8 mouse cellular contexts compared by ENCODE assay signal in the genomic region with DNA sequence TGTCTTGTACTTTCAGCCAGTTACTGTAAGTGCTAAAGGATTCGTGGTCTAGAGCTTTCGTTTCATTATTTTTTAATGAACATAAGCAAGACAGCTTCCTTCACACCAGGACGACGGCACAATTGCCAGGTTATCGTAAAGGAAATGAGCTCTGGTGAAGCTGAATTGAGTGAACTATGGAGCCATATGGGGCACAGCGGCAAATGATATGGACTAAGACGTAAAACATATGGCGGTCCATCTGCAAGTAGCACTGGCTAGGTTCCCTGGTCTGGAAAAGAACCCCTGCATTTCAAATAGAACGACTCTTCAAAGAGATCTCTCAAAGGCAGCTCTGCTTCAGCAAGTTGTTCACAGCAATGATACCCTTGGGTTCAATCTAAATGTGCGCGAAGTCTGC. TPM values are rescaled to one million over a fixed set of nuclear protein-coding genes. Genes with fewer than 3 reads are reported as not detected.
DNase-seq lines count a peak whose midpoint lies in the region; ATAC-seq and TF ChIP-seq lines count a peak whose summit lies in the region.

No protein-coding gene starts in this region.

- H3K79me3 ChIP-seq in C2C12 (ENCODE audit: low read depth) = peaks cover 64% of the 10 kb centered on the region

- WGBS in forebrain, embryonic 15.5 days = 46% methylated on average over 11 of the region's 11 CpGs
- 63% methylated on average over 11 of the region's 11 CpGs for WGBS in liver, embryonic 15.5 days (ENCODE audit: insufficient replicate concordance)

- H3K9me3 ChIP-seq in forebrain, embryonic 15.5 days = no peaks in the 10 kb centered on the region
- no peaks in the 10 kb centered on the region for H3K9me3 ChIP-seq in liver, embryonic 15.5 days (replicated peaks)

- peak overlapping the region; percentile 94 for H3K9ac ChIP-seq in forebrain, embryonic 15.5 days (replicated peaks)
- no peak overlapping the region for H3K9ac ChIP-seq in liver, embryonic 15.5 days

- no peak for ATAC-seq in cerebellum, adult (ENCODE audit: insufficient number of reproducible peaks, low FRiP score, low TSS enrichment)
- ATAC-seq in forebrain, embryonic 15.5 days (replicated peaks) = no peak
- no peak for ATAC-seq in liver, embryonic 15.5 days (ENCODE audit: insufficient read depth)

- TF ChIP-seq CTCF in C2C12 (IDR thresholded peaks at IDR 0.05; ENCODE audit: control insufficient read depth, insufficient read depth, insufficient read length) = no peak

- DNase-seq in cerebellum, adult 18-20 months = peak; percentile 60
- no peak for DNase-seq in frontal cortex, postnatal 36 days (ENCODE audit: low spot score in 2 of 2)
- no peak for DNase-seq in T-cell, adult 2 months (ENCODE audit: low spot score)
- no peak for DNase-seq in thymus, postnatal 10 days (ENCODE audit: low spot score in 2 of 2)

- H3K79me2 ChIP-seq in C2C12 (ENCODE audit: control insufficient read depth, insufficient read depth) = peaks cover 71% of the 10 kb centered on the region

- H3K4me1 ChIP-seq in forebrain, embryonic 15.5 days = peaks cover 61% of the 10 kb centered on the region
- H3K4me1 ChIP-seq in liver, embryonic 15.5 days (replicated peaks) = peaks cover 7% of the 10 kb centered on the region

- peak overlapping the region; percentile 91 for H3K4me2 ChIP-seq in forebrain, embryonic 15.5 days (replicated peaks)
- peak overlapping the region; percentile 69; the same call in 1 of the 2 replicates for H3K4me2 ChIP-seq in liver, embryonic 15.5 days

- peak overlapping the region; percentile 56 for H3K27ac ChIP-seq in forebrain, embryonic 15.5 days (replicated peaks)
- H3K27ac ChIP-seq in liver, embryonic 15.5 days (replicated peaks) = no peak overlapping the region

- peak overlapping the region; percentile 70 for H3ac ChIP-seq in C2C12 (ENCODE audit: control insufficient read depth, insufficient read length, low read depth)

- H3K27me3 ChIP-seq in C2C12 (ENCODE audit: control insufficient read depth, insufficient read depth, insufficient read length) = no peaks in the 10 kb centered on the region
- H3K27me3 ChIP-seq in forebrain, embryonic 15.5 days = no peaks in the 10 kb centered on the region
- H3K27me3 ChIP-seq in liver, embryonic 15.5 days = peaks cover 63% of the 10 kb centered on the region

- H3K36me3 ChIP-seq in C2C12 (ENCODE audit: control insufficient read depth, insufficient read depth) = peaks cover 33% of the 10 kb centered on the region
- H3K36me3 ChIP-seq in forebrain, embryonic 15.5 days = 0 out of 2 replicates have a peak, but pooled peaks cover 3% of the 10 kb centered on the region
- no peaks in the 10 kb centered on the region for H3K36me3 ChIP-seq in liver, embryonic 15.5 days (replicated peaks)

- peak overlapping the region; percentile 82 for H3K4me3 ChIP-seq in C2C12 (ENCODE audit: insufficient read depth, poor library complexity, severe bottlenecking)
- H3K4me3 ChIP-seq in forebrain, embryonic 15.5 days = peak overlapping the region; percentile 90
- H3K4me3 ChIP-seq in liver, embryonic 15.5 days (replicated peaks) = 0 out of 2 replicates have a peak overlapping the region, but pooled peaks have one; percentile 1

TF ChIP-seq in C2C12, 6 proteins besides CTCF, POLR2A, EP300 and RAD21:
- TF ChIP-seq MYOG (IDR thresholded peaks at IDR 0.05; ENCODE audit: control insufficient read depth, extremely low read depth, insufficient read length) (no peak), FOSL1 (IDR thresholded peaks at IDR 0.05; ENCODE audit: insufficient read depth, low read length, poor library complexity, severe bottlenecking) (no peak), MAX (IDR thresholded peaks at IDR 0.05) (no peak), MYOD1 (IDR thresholded peaks at IDR 0.05; ENCODE audit: control insufficient read depth, insufficient read length, low read depth) (no peak), USF1 (IDR thresholded peaks at IDR 0.05; ENCODE audit: low read depth) (no peak), CEBPB (IDR thresholded peaks at IDR 0.05; ENCODE audit: low read depth) (no peak)
TF ChIP-seq in C2C12: peak in this region for 0.

RNA-seq across cellular contexts. Expression of gene Rgmb, which starts 6.5 kb away (rescaled TPM):
- polyA plus RNA-seq in C2C12 (2012; fragmentation: generic; extraction: Trizol) = 5.6 TPM
- 48.2 and 51.9 TPM in 2 replicates for polyA plus RNA-seq in forebrain, embryonic 15.5 days (2015; fragmentation: Nextera tagmentation; extraction: Ambion mirVana)
- polyA plus RNA-seq in liver, embryonic 15.5 days (2015; fragmentation: Nextera tagmentation; extraction: Ambion mirVana) = 0.97 and 1.0 TPM in 2 replicates

Comparison
In these comparisons a context has a peak if more than half of its experiments do, and no peak if none do; other contexts are left out.
1. DNase-seq: peak in cerebellum, adult 18-20 months (2 of 2); none in frontal cortex, postnatal 36 days (0 of 2), T-cell, adult 2 months (single experiment) and thymus, postnatal 10 days (0 of 2).
2. H3K4me3 ChIP-seq: peak in every context shown above with its lines; median percentile 90 in forebrain, embryonic 15.5 days; 82 in C2C12; 1 in liver, embryonic 15.5 days.